Mouse (Mus musculus) hindbrain, embryonic 10.5 days (tissue): ENCODE measurements around the gene Snapc2. TPM values are rescaled to one million over a fixed set of nuclear protein-coding genes. Genes with fewer than 3 reads are reported as not detected.
A peak's percentile ranks its signal among the peaks of the same experiment; 100 is the strongest.

Source experiments
- DNase-seq: peaks from one replicate; pipeline ENCODE4 v3.0.0-alpha.2; 2017; ENCODE audit warnings: low spot score
- H3K27ac ChIP-seq: fragments of 300-500 bp; sonication (generic); 2 replicates; pipeline ENCODE4 v1.5.1; 2016; ENCODE audit warnings: mild to moderate bottlenecking, moderate library complexity
- H3K27me3 ChIP-seq: fragments of 300-500 bp; sonication (generic); 2 replicates; pipeline ENCODE4 v1.6.1; 2016; ENCODE audit warnings: mild to moderate bottlenecking; ENCODE audit not compliant: poor library complexity, insufficient read depth, severe bottlenecking
- H3K36me3 ChIP-seq: fragments of 300-500 bp; sonication (generic); 2 replicates; pipeline ENCODE4 v1.6.1; 2016; ENCODE audit warnings: mild to moderate bottlenecking, moderate library complexity
- H3K4me1 ChIP-seq: fragments of 300-500 bp; sonication (generic); replicated peaks from 2 replicates; pipeline ENCODE4 v1.6.1; 2016; ENCODE audit warnings: mild to moderate bottlenecking
- H3K4me3 ChIP-seq: fragments of 300-500 bp; sonication (generic); 2 replicates; pipeline ENCODE4 v1.5.1; 2016; ENCODE audit warnings: mild to moderate bottlenecking, moderate library complexity
- H3K9me3 ChIP-seq: fragments of 300-500 bp; sonication (generic); 2 replicates; pipeline ENCODE4 v1.6.1; 2016; ENCODE audit warnings: mild to moderate bottlenecking, moderate library complexity
- WGBS: fragments of 180-500 bp; shearing (Covaris S2); methylation state at CpG from one replicate; pipeline ENCODE4 v1.1.7; 2016; 5-methylcytosine and 5-hydroxymethylcytosine counted together
- polyA plus RNA-seq: library from polyadenylated mRNA; unstranded; fragments of >200 nt; fragmentation: Nextera tagmentation; extraction: Ambion mirVana; gene quantifications from 2 replicates; pipeline ENCODE4 v1.2.1, GENCODE M21; 2016

Snapc2 gene
- polyA plus RNA-seq, 1 experiment from 2014 or later = 69.8 TPM

- Histone ChIP-seq H3K27me3 (peaks cover 43% of the 10 kb centered on the region), H3K4me3 (no peak overlapping the region), H3K4me1 (peaks cover 30% of the 10 kb centered on the region), H3K9me3 (no peaks in the 10 kb centered on the region), H3K36me3 (peaks cover 4% of the 10 kb centered on the region; the same call in 1 of the 2 replicates), H3K27ac (no peak overlapping the region)
- WGBS = 87% methylated on average over 3 of the region's 3 CpGs
- no peak for DNase-seq
Observed at GRCm38 (mm10) chr8:4219617-4220016, 33.3 kb upstream of the Snapc2 start.

GRCm38 (mm10) chr8:4222059-4222458 is 30.8 kb upstream of the Snapc2 start:
- H3K4me3 ChIP-seq = no peak overlapping the region
- H3K4me1 ChIP-seq = peaks cover 13% of the 10 kb centered on the region
- no peak overlapping the region for H3K27ac ChIP-seq
- peaks cover 37% of the 10 kb centered on the region for H3K27me3 ChIP-seq
- H3K36me3 ChIP-seq = no peaks in the 10 kb centered on the region
- no peak for DNase-seq
- no peaks in the 10 kb centered on the region for H3K9me3 ChIP-seq

- 25% methylated on average over 4 of the region's 4 CpGs for WGBS
- H3K4me1 ChIP-seq = peaks cover 7% of the 10 kb centered on the region
- H3K4me3 ChIP-seq = peak overlapping the region; percentile 39
- DNase-seq = no peak
- no peaks in the 10 kb centered on the region for H3K36me3 ChIP-seq
- H3K9me3 ChIP-seq = no peaks in the 10 kb centered on the region
- H3K27me3 ChIP-seq = peaks cover 49% of the 10 kb centered on the region
- no peak overlapping the region for H3K27ac ChIP-seq
Observed at GRCm38 (mm10) chr8:4226323-4226722, 26.6 kb upstream of the Snapc2 start.

GRCm38 (mm10) chr8:4226739-4227347 is 26.0 kb upstream of the Snapc2 start, which contains the start of gene Lrrc8e:
Lrrc8e (plus strand) TSS chr8:4226827.
- Histone ChIP-seq H3K9me3 (no peaks in the 10 kb centered on the region), H3K27ac (0 out of 2 replicates have a peak within 1 kb of the TSS, but pooled peaks have one; percentile 0), H3K27me3 (peaks cover 50% of the 10 kb centered on the region), H3K4me1 (peaks cover 7% of the 10 kb centered on the region), H3K4me3 (peak within 1 kb of the TSS; percentile 39), H3K36me3 (no peaks in the 10 kb centered on the region)
- no peak for DNase-seq
- WGBS = 5% methylated on average over 33 of the region's 33 CpGs

GRCm38 (mm10) chr8:4227919-4228318 is 25.0 kb upstream of the Snapc2 start:
- Histone ChIP-seq H3K9me3 (no peaks in the 10 kb centered on the region), H3K27ac (no peak overlapping the region), H3K4me3 (no peak overlapping the region), H3K4me1 (peaks cover 7% of the 10 kb centered on the region), H3K36me3 (no peaks in the 10 kb centered on the region), H3K27me3 (peaks cover 50% of the 10 kb centered on the region)
- 94% methylated on average over 4 of the region's 4 CpGs for WGBS
- no peak for DNase-seq

GRCm38 (mm10) chr8:4229784-4230183 is 23.1 kb upstream of the Snapc2 start:
- WGBS = 78% methylated on average over 5 of the region's 5 CpGs
- no peak overlapping the region for H3K4me3 ChIP-seq
- H3K9me3 ChIP-seq = no peaks in the 10 kb centered on the region
- DNase-seq = no peak
- H3K4me1 ChIP-seq = peaks cover 7% of the 10 kb centered on the region
- no peak overlapping the region for H3K27ac ChIP-seq
- no peaks in the 10 kb centered on the region for H3K36me3 ChIP-seq
- H3K27me3 ChIP-seq = peaks cover 58% of the 10 kb centered on the region

- H3K4me1 ChIP-seq = peaks cover 7% of the 10 kb centered on the region
- no peak overlapping the region for H3K27ac ChIP-seq
- no peaks in the 10 kb centered on the region for H3K36me3 ChIP-seq
- H3K9me3 ChIP-seq = no peaks in the 10 kb centered on the region
- no peak overlapping the region for H3K4me3 ChIP-seq
- H3K27me3 ChIP-seq = peaks cover 62% of the 10 kb centered on the region
- no peak for DNase-seq
- 66% methylated on average over 10 of the region's 10 CpGs for WGBS
Observed at GRCm38 (mm10) chr8:4230612-4231351, 22.1 kb upstream of the Snapc2 start.

- DNase-seq = no peak
- Histone ChIP-seq H3K36me3 (peaks cover 27% of the 10 kb centered on the region), H3K27me3 (peaks cover 21% of the 10 kb centered on the region), H3K4me1 (peaks cover 24% of the 10 kb centered on the region), H3K4me3 (peak overlapping the region; percentile 84), H3K27ac (peak overlapping the region; percentile 98), H3K9me3 (no peaks in the 10 kb centered on the region)
- whole genome bisulfite sequencing = 24% methylated on average over 15 of the region's 15 CpGs
Observed at GRCm38 (mm10) chr8:4237814-4238433, 15.0 kb upstream of the Snapc2 start.

- Histone ChIP-seq H3K27me3 (peaks cover 21% of the 10 kb centered on the region), H3K27ac (peak within 1 kb of the TSS; percentile 98), H3K9me3 (no peaks in the 10 kb centered on the region), H3K4me1 (peaks cover 24% of the 10 kb centered on the region), H3K4me3 (peak within 1 kb of the TSS; percentile 84), H3K36me3 (peaks cover 34% of the 10 kb centered on the region)
- peak; percentile 100 for DNase-seq
- under 1% methylated on average over 71 of the region's 71 CpGs for WGBS
Observed at GRCm38 (mm10) chr8:4238434-4239192, 14.3 kb upstream of the Snapc2 start, which contains the start of the genes Map2k7 and Gm49320. Map2k7 (plus strand) TSS chr8:4238740. Gm49320 (plus strand) TSS chr8:4238865.

- peaks cover 41% of the 10 kb centered on the region for H3K36me3 ChIP-seq
- WGBS = 16% methylated on average over 19 of the region's 19 CpGs
- peaks cover 24% of the 10 kb centered on the region for H3K4me1 ChIP-seq
- no peaks in the 10 kb centered on the region for H3K9me3 ChIP-seq
- H3K27me3 ChIP-seq = peaks cover 18% of the 10 kb centered on the region
- peak overlapping the region; percentile 84 for H3K4me3 ChIP-seq
- peak overlapping the region; percentile 98 for H3K27ac ChIP-seq
- no peak for DNase-seq
Observed at GRCm38 (mm10) chr8:4239193-4239890, 13.5 kb upstream of the Snapc2 start.

GRCm38 (mm10) chr8:4245061-4245460 is 7.8 kb upstream of the Snapc2 start:
- Histone ChIP-seq H3K9me3 (no peaks in the 10 kb centered on the region), H3K4me1 (peaks cover 29% of the 10 kb centered on the region), H3K36me3 (peaks cover 96% of the 10 kb centered on the region), H3K4me3 (no peak overlapping the region), H3K27me3 (peaks cover 27% of the 10 kb centered on the region), H3K27ac (no peak overlapping the region)
- DNase-seq = no peak
- 96% methylated on average over 5 of the region's 5 CpGs for WGBS

- Histone ChIP-seq H3K4me1 (peaks cover 30% of the 10 kb centered on the region), H3K4me3 (no peak overlapping the region), H3K27me3 (peaks cover 31% of the 10 kb centered on the region), H3K9me3 (no peaks in the 10 kb centered on the region), H3K27ac (no peak overlapping the region), H3K36me3 (peaks cover 92% of the 10 kb centered on the region)
- no peak for DNase-seq
- 91% methylated on average over 13 of the region's 13 CpGs for WGBS
Observed at GRCm38 (mm10) chr8:4245737-4246136, 7.1 kb upstream of the Snapc2 start.
